Mouse (Mus musculus): ENCODE data around the gene Ift74. TPM values are rescaled to one million over a fixed set of nuclear protein-coding genes. Genes with fewer than 3 reads are reported as not detected.
"Not testable (repeated sequence)": the region's sequence is repeated elsewhere in the genome, so short reads cannot be mapped to it uniquely, and the experiment has no call there.

The Ift74 gene
- polyA plus RNA-seq, 1 experiment from 2014 or later, result 21.5 TPM

- no peaks in the 10 kb centered on the region for H3K9me3 ChIP-seq
These were observed 28.9 kb downstream of the Ift74 start for GRCm38 (mm10) chr4:94643141-94643540.

GRCm38 (mm10) chr4:94649920-94650319, 35.6 kb downstream of the Ift74 start, which contains the start of gene Lrrc19:
Gene Lrrc19, minus strand, starts transcription at chr4:94650144.
- 85% methylated on average over 3 of the region's 3 CpGs for WGBS
- no peak for DNase-seq (ENCODE audit: low spot score)
- Histone ChIP-seq H3K9me3 (no peaks in the 10 kb centered on the region), H3K27me3 (ENCODE audit: insufficient read depth, poor library complexity, severe bottlenecking) (no peaks in the 10 kb centered on the region), H3K4me1 (no peaks in the 10 kb centered on the region), H3K4me3 (no peak within 1 kb of the TSS), H3K36me3 (peaks cover 7% of the 10 kb centered on the region; the same call in 1 of the 2 replicates), H3K27ac (no peak within 1 kb of the TSS)

More at GRCm38 (mm10) chr4:94643141-94643540, 28.9 kb downstream of the Ift74 start:
- Histone ChIP-seq H3K36me3 (no peaks in the 10 kb centered on the region), H3K27ac (no peak overlapping the region), H3K4me3 (no peak overlapping the region), H3K27me3 (ENCODE audit: insufficient read depth, poor library complexity, severe bottlenecking) (no peaks in the 10 kb centered on the region), H3K4me1 (no peaks in the 10 kb centered on the region)
- 92% methylated on average over 2 of the region's 2 CpGs for WGBS
- no peak for DNase-seq (ENCODE audit: low spot score)

GRCm38 (mm10) chr4:94650426-94651175, 36.3 kb downstream of the Ift74 start:
- not testable (repeated sequence) for H3K27ac ChIP-seq; H3K9me3 ChIP-seq; DNase-seq (ENCODE audit: low spot score); H3K4me1 ChIP-seq; H3K27me3 ChIP-seq (ENCODE audit: insufficient read depth, poor library complexity, severe bottlenecking); H3K4me3 ChIP-seq
- 80% methylated on average over 5 of the region's 5 CpGs for WGBS
- peaks cover 14% of the 10 kb centered on the region for H3K36me3 ChIP-seq

- Histone ChIP-seq H3K4me1 (no peaks in the 10 kb centered on the region), H3K4me3 (no peak overlapping the region), H3K27me3 (ENCODE audit: insufficient read depth, poor library complexity, severe bottlenecking) (no peaks in the 10 kb centered on the region), H3K36me3 (no peaks in the 10 kb centered on the region), H3K9me3 (no peaks in the 10 kb centered on the region), H3K27ac (no peak overlapping the region)
- WGBS, result 40% methylated on average over 1 of the region's 1 CpGs
- DNase-seq (ENCODE audit: low spot score), result no peak
These were observed 55.4 kb downstream of the Ift74 start for GRCm38 (mm10) chr4:94669718-94670117.

- WGBS, result 83% methylated on average over 2 of the region's 2 CpGs
- H3K27ac ChIP-seq, result no peak overlapping the region
- peaks cover 4% of the 10 kb centered on the region; the same call in 1 of the 2 replicates for H3K36me3 ChIP-seq
- no peaks in the 10 kb centered on the region for H3K9me3 ChIP-seq
- no peak for DNase-seq (ENCODE audit: low spot score)
- H3K4me1 ChIP-seq, result no peaks in the 10 kb centered on the region
- H3K27me3 ChIP-seq (ENCODE audit: insufficient read depth, poor library complexity, severe bottlenecking), result no peaks in the 10 kb centered on the region
- no peak overlapping the region for H3K4me3 ChIP-seq
These were observed 66.4 kb downstream of the Ift74 start for GRCm38 (mm10) chr4:94680662-94681061.

- Histone ChIP-seq H3K27ac (no peak overlapping the region), H3K36me3 (peaks cover 4% of the 10 kb centered on the region; the same call in 1 of the 2 replicates), H3K4me1 (no peaks in the 10 kb centered on the region), H3K9me3 (no peaks in the 10 kb centered on the region), H3K4me3 (no peak overlapping the region), H3K27me3 (ENCODE audit: insufficient read depth, poor library complexity, severe bottlenecking) (no peaks in the 10 kb centered on the region)
- 72% methylated on average over 2 of the region's 2 CpGs for WGBS
- DNase-seq (ENCODE audit: low spot score), result no peak
These were observed 66.9 kb downstream of the Ift74 start for GRCm38 (mm10) chr4:94681181-94681580.

- Histone ChIP-seq H3K9me3 (no peaks in the 10 kb centered on the region), H3K36me3 (peaks cover 4% of the 10 kb centered on the region; the same call in 1 of the 2 replicates), H3K27ac (no peak overlapping the region), H3K4me1 (no peaks in the 10 kb centered on the region), H3K4me3 (no peak overlapping the region), H3K27me3 (ENCODE audit: insufficient read depth, poor library complexity, severe bottlenecking) (no peaks in the 10 kb centered on the region)
- 40% methylated on average over 1 of the region's 1 CpGs for WGBS
- no peak for DNase-seq (ENCODE audit: low spot score)
These were observed 67.7 kb downstream of the Ift74 start for GRCm38 (mm10) chr4:94682029-94682428.

GRCm38 (mm10) chr4:94683305-94683704, 69.0 kb downstream of the Ift74 start:
- Histone ChIP-seq H3K36me3 (peaks cover 9% of the 10 kb centered on the region; the same call in 1 of the 2 replicates), H3K27me3 (ENCODE audit: insufficient read depth, poor library complexity, severe bottlenecking) (no peaks in the 10 kb centered on the region), H3K4me1 (no peaks in the 10 kb centered on the region), H3K9me3 (no peaks in the 10 kb centered on the region), H3K4me3 (no peak overlapping the region), H3K27ac (peak overlapping the region; percentile 23; the same call in 1 of the 2 replicates)
- WGBS, result 69% methylated on average over 5 of the region's 5 CpGs
- DNase-seq (ENCODE audit: low spot score), result no peak

GRCm38 (mm10) chr4:94689804-94690203, 75.5 kb downstream of the Ift74 start:
- H3K4me3 ChIP-seq; H3K27me3 ChIP-seq (ENCODE audit: insufficient read depth, poor library complexity, severe bottlenecking); DNase-seq (ENCODE audit: low spot score); H3K4me1 ChIP-seq; H3K27ac ChIP-seq; H3K9me3 ChIP-seq: not testable (repeated sequence)
- WGBS, result 77% methylated on average over 2 of the region's 2 CpGs
- peaks cover 11% of the 10 kb centered on the region; the same call in 1 of the 2 replicates for H3K36me3 ChIP-seq

- DNase-seq (ENCODE audit: low spot score), result no peak
- H3K27me3 ChIP-seq (ENCODE audit: insufficient read depth, poor library complexity, severe bottlenecking), result no peaks in the 10 kb centered on the region
- 66% methylated on average over 4 of the region's 4 CpGs for WGBS
- no peaks in the 10 kb centered on the region for H3K4me1 ChIP-seq
- H3K27ac ChIP-seq, result no peak overlapping the region
- H3K9me3 ChIP-seq, result no peaks in the 10 kb centered on the region
- H3K36me3 ChIP-seq, result peaks cover 11% of the 10 kb centered on the region; the same call in 1 of the 2 replicates
- no peak overlapping the region for H3K4me3 ChIP-seq
These were observed 76.8 kb downstream of the Ift74 start for GRCm38 (mm10) chr4:94691078-94691477.

GRCm38 (mm10) chr4:94692175-94692574, 77.9 kb downstream of the Ift74 start:
- no peaks in the 10 kb centered on the region for H3K27me3 ChIP-seq (ENCODE audit: insufficient read depth, poor library complexity, severe bottlenecking)
- H3K36me3 ChIP-seq, result peaks cover 11% of the 10 kb centered on the region; the same call in 1 of the 2 replicates
- H3K27ac ChIP-seq, result no peak overlapping the region
- H3K4me1 ChIP-seq, result no peaks in the 10 kb centered on the region
- 62% methylated on average over 2 of the region's 2 CpGs for WGBS
- H3K9me3 ChIP-seq, result no peaks in the 10 kb centered on the region
- no peak for DNase-seq (ENCODE audit: low spot score)
- H3K4me3 ChIP-seq, result no peak overlapping the region

GRCm38 (mm10) chr4:94696368-94696767, 82.1 kb downstream of the Ift74 start:
- 56% methylated on average over 3 of the region's 3 CpGs for WGBS
- no peak for DNase-seq (ENCODE audit: low spot score)
- Histone ChIP-seq H3K9me3 (no peaks in the 10 kb centered on the region), H3K27me3 (ENCODE audit: insufficient read depth, poor library complexity, severe bottlenecking) (no peaks in the 10 kb centered on the region), H3K4me1 (no peaks in the 10 kb centered on the region), H3K27ac (no peak overlapping the region), H3K4me3 (no peak overlapping the region), H3K36me3 (no peaks in the 10 kb centered on the region)

- no peak for DNase-seq (ENCODE audit: low spot score)
- no peaks in the 10 kb centered on the region for H3K27me3 ChIP-seq (ENCODE audit: insufficient read depth, poor library complexity, severe bottlenecking)
- H3K4me3 ChIP-seq, result no peak overlapping the region
- H3K4me1 ChIP-seq, result 0 out of 2 replicates have a peak, but pooled peaks cover 4% of the 10 kb centered on the region
- no peaks in the 10 kb centered on the region for H3K36me3 ChIP-seq
- H3K9me3 ChIP-seq, result no peaks in the 10 kb centered on the region
- WGBS, result 55% methylated on average over 2 of the region's 2 CpGs
- no peak overlapping the region for H3K27ac ChIP-seq
These were observed 96.7 kb downstream of the Ift74 start for GRCm38 (mm10) chr4:94711002-94711401.
